Mouse (Mus musculus): ENCODE measurements around the gene Lfng. TPM values are rescaled to one million over a fixed set of nuclear protein-coding genes. Genes with fewer than 3 reads are reported as not detected.

Gene Lfng
- polyA plus RNA-seq, 1 experiment, result 48.7 TPM

- no peak for DNase-seq
- TF ChIP-seq CTCF (IDR thresholded peaks at IDR 0.05; ENCODE audit: borderline replicate concordance, insufficient read depth, low read depth, low read length) (no peak), POLR2A (IDR thresholded peaks at IDR 0.05; ENCODE audit: borderline replicate concordance, insufficient read depth, low read length) (no peak)
- Histone ChIP-seq H3K27ac (ENCODE audit: insufficient read depth, low read length) (peak overlapping the region; percentile 67; the same call in 1 of the 2 replicates), H3K4me1 (ENCODE audit: control insufficient read depth, insufficient read depth, low read length) (no peaks in the 10 kb centered on the region; the same call in 1 of the 2 replicates), H3K27me3 (ENCODE audit: control insufficient read depth, insufficient read depth, low read length) (no peaks in the 10 kb centered on the region; the same call in 1 of the 2 replicates), H3K4me3 (replicated peaks; ENCODE audit: insufficient read depth, low read depth, low read length) (peak overlapping the region; percentile 55)
- 5% methylated on average over 17 of the region's 17 CpGs for WGBS
These were observed 915 bp downstream of the Lfng start for GRCm38 (mm10) chr5:140607836-140608633.

- Histone ChIP-seq H3K4me3 (replicated peaks; ENCODE audit: insufficient read depth, low read depth, low read length) (peak overlapping the region; percentile 55), H3K4me1 (ENCODE audit: control insufficient read depth, insufficient read depth, low read length) (no peaks in the 10 kb centered on the region; the same call in 1 of the 2 replicates), H3K27me3 (ENCODE audit: control insufficient read depth, insufficient read depth, low read length) (no peaks in the 10 kb centered on the region; the same call in 1 of the 2 replicates), H3K27ac (ENCODE audit: insufficient read depth, low read length) (peak overlapping the region; percentile 22; the same call in 1 of the 2 replicates)
- no peak for DNase-seq
- TF ChIP-seq CTCF (IDR thresholded peaks at IDR 0.05; ENCODE audit: borderline replicate concordance, insufficient read depth, low read depth, low read length) (no peak), POLR2A (IDR thresholded peaks at IDR 0.05; ENCODE audit: borderline replicate concordance, insufficient read depth, low read length) (no peak)
- 5% methylated on average over 16 of the region's 16 CpGs for WGBS
These were observed 1.5 kb downstream of the Lfng start for GRCm38 (mm10) chr5:140608634-140609015.

- no peaks in the 10 kb centered on the region; the same call in 1 of the 2 replicates for H3K4me1 ChIP-seq (ENCODE audit: control insufficient read depth, insufficient read depth, low read length)
- H3K27me3 ChIP-seq (ENCODE audit: control insufficient read depth, insufficient read depth, low read length), result no peaks in the 10 kb centered on the region; the same call in 1 of the 2 replicates
- no peak overlapping the region for H3K27ac ChIP-seq (ENCODE audit: insufficient read depth, low read length)
- TF ChIP-seq POLR2A (IDR thresholded peaks at IDR 0.05; ENCODE audit: borderline replicate concordance, insufficient read depth, low read length), result no peak
- no peak for TF ChIP-seq CTCF (IDR thresholded peaks at IDR 0.05; ENCODE audit: borderline replicate concordance, insufficient read depth, low read depth, low read length)
- peak overlapping the region; percentile 28 for H3K4me3 ChIP-seq (replicated peaks; ENCODE audit: insufficient read depth, low read depth, low read length)
- WGBS, result 13% methylated on average over 13 of the region's 13 CpGs
- DNase-seq, result no peak
These were observed 2.6 kb downstream of the Lfng start for GRCm38 (mm10) chr5:140609511-140610272.

DNA sequence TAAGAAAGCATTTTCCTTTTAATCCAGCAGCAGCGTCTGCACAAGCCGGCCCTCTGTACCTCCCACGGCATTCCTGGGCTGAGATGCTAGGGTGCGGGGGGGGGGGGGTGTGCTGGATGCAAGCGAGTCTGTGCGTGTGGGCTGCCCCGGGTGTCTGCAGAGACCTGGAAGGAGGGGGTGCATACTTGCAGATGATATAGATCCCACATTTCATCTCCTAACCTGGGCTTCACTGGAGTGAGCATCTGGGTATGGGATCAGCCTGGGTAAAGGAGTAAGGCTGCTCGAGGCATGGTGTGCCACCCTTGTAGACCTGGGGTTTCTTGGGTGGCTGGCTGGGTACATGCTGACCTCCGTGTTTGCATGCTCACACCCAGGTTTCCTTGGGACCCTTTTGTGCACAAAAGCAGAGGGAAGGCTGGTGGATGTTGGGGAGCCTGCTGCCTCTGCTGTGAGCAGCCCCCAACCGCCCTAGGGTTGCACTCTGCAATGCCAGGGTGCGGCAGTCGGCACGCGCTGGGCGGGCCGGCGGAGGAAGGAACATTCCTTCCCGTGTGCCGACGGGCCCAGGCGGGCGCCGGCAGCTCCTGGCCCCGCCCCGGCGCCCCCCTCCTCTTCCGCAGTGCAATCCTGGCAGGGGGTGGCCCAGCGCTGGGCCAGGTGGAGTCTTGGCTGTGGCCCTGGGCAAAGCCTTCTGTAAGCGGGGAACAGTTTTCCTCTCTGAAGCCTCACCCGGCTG lies 3.3 kb downstream of the Lfng start:
- peak overlapping the region; percentile 14 for H3K4me3 ChIP-seq (replicated peaks; ENCODE audit: insufficient read depth, low read depth, low read length)
- H3K27me3 ChIP-seq (ENCODE audit: control insufficient read depth, insufficient read depth, low read length), result no peaks in the 10 kb centered on the region; the same call in 1 of the 2 replicates
- 7% methylated on average over 30 of the region's 30 CpGs for WGBS
- DNase-seq, result no peak
- no peaks in the 10 kb centered on the region; the same call in 1 of the 2 replicates for H3K4me1 ChIP-seq (ENCODE audit: control insufficient read depth, insufficient read depth, low read length)
- H3K27ac ChIP-seq (ENCODE audit: insufficient read depth, low read length), result peak overlapping the region; percentile 7; the same call in 1 of the 2 replicates
- TF ChIP-seq CTCF (IDR thresholded peaks at IDR 0.05; ENCODE audit: borderline replicate concordance, insufficient read depth, low read depth, low read length) (no peak), POLR2A (IDR thresholded peaks at IDR 0.05; ENCODE audit: borderline replicate concordance, insufficient read depth, low read length) (no peak)

- Histone ChIP-seq H3K27ac (ENCODE audit: insufficient read depth, low read length) (no peak overlapping the region), H3K27me3 (ENCODE audit: control insufficient read depth, insufficient read depth, low read length) (no peaks in the 10 kb centered on the region; the same call in 1 of the 2 replicates), H3K4me1 (ENCODE audit: control insufficient read depth, insufficient read depth, low read length) (no peaks in the 10 kb centered on the region; the same call in 1 of the 2 replicates), H3K4me3 (replicated peaks; ENCODE audit: insufficient read depth, low read depth, low read length) (peak overlapping the region; percentile 8)
- no peak for TF ChIP-seq POLR2A (IDR thresholded peaks at IDR 0.05; ENCODE audit: borderline replicate concordance, insufficient read depth, low read length)
- TF ChIP-seq CTCF (IDR thresholded peaks at IDR 0.05; ENCODE audit: borderline replicate concordance, insufficient read depth, low read depth, low read length), result no peak
- peak; percentile 51 to 64 for DNase-seq
- WGBS, result 3% methylated on average over 21 of the region's 21 CpGs
These were observed 4.0 kb downstream of the Lfng start for GRCm38 (mm10) chr5:140611021-140611583.

GRCm38 (mm10) chr5:140611611-140612185 lies 4.6 kb downstream of the Lfng start:
- no peak overlapping the region for H3K27ac ChIP-seq (ENCODE audit: insufficient read depth, low read length)
- TF ChIP-seq POLR2A (IDR thresholded peaks at IDR 0.05; ENCODE audit: borderline replicate concordance, insufficient read depth, low read length), result no peak
- TF ChIP-seq CTCF (IDR thresholded peaks at IDR 0.05; ENCODE audit: borderline replicate concordance, insufficient read depth, low read depth, low read length), result no peak
- H3K27me3 ChIP-seq (ENCODE audit: control insufficient read depth, insufficient read depth, low read length), result no peaks in the 10 kb centered on the region; the same call in 1 of the 2 replicates
- DNase-seq, result no peak
- 12% methylated on average over 15 of the region's 15 CpGs for WGBS
- no peak overlapping the region for H3K4me3 ChIP-seq (replicated peaks; ENCODE audit: insufficient read depth, low read depth, low read length)
- H3K4me1 ChIP-seq (ENCODE audit: control insufficient read depth, insufficient read depth, low read length), result no peaks in the 10 kb centered on the region; the same call in 1 of the 2 replicates

Data from cerebellum, adult 2 months (tissue).